Mouse (Mus musculus): ENCODE results near the gene Tmem94. TPM values are rescaled to one million over a fixed set of nuclear protein-coding genes. Genes with fewer than 3 reads are reported as not detected.

Tmem94 gene
- polyA plus RNA-seq, 1 experiment from 2014 or later = 20.3 TPM

DNA sequence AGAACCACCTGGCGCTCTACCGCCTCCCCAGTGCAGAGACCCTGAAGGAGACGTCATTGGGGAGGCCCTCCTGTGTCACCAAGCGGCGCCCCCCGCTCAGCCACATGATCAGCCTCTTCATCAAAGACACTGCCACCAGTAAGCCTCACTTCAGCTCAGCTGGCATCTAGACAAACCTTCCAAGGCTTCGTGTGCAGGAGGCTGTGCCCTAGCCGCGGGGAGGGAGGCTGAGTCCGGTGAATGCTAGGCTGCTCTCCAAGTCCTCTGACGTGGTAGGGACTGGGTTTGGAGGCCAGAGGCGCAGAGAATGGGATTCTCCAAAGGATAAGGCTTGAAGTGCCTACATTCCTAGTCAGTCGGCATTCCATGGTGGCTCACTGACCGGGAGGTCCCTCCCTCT is 27.1 kb downstream of the Tmem94 start:
- Histone ChIP-seq H3K9me3 (replicated peaks) (no peaks in the 10 kb centered on the region), H3K4me3 (replicated peaks) (no peak overlapping the region), H3K4me1 (0 out of 2 replicates have a peak, but pooled peaks cover under 1% of the 10 kb centered on the region), H3K27ac (replicated peaks) (no peak overlapping the region), H3K27me3 (replicated peaks) (no peaks in the 10 kb centered on the region), H3K36me3 (peaks cover 81% of the 10 kb centered on the region), H3K9ac (replicated peaks) (no peak overlapping the region), H3K4me2 (no peak overlapping the region)
- WGBS = 90% methylated on average over 14 of the region's 14 CpGs
- no peak for ATAC-seq (ENCODE audit: low FRiP score)

DNA sequence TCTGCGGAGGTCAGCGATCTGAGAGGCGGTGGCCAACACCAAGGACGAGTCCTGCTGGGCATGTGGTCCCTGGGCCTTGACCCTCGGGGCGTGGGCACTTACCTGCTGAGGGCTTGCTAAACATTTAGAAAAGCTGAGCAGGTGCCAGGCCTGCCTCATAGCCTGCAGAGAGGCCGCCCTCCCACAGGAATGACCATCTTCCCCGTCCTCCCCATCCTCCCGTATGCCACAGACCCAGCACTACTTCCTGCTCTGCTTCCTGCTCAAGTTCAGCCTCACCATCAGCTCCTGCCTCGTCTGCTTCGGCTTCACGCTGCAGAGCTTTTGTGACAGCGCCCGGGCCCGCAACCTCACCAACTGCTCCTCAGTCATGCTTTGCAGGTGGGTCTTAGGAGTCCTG is 31.7 kb downstream of the Tmem94 start:
- Histone ChIP-seq H3K9ac (replicated peaks) (no peak overlapping the region), H3K9me3 (replicated peaks) (no peaks in the 10 kb centered on the region), H3K4me3 (replicated peaks) (no peak overlapping the region), H3K4me2 (no peak overlapping the region), H3K36me3 (peaks cover 96% of the 10 kb centered on the region), H3K27ac (replicated peaks) (no peak overlapping the region), H3K27me3 (replicated peaks) (no peaks in the 10 kb centered on the region), H3K4me1 (no peaks in the 10 kb centered on the region)
- no peak for ATAC-seq (ENCODE audit: low FRiP score)
- 87% methylated on average over 15 of the region's 15 CpGs for WGBS

DNA sequence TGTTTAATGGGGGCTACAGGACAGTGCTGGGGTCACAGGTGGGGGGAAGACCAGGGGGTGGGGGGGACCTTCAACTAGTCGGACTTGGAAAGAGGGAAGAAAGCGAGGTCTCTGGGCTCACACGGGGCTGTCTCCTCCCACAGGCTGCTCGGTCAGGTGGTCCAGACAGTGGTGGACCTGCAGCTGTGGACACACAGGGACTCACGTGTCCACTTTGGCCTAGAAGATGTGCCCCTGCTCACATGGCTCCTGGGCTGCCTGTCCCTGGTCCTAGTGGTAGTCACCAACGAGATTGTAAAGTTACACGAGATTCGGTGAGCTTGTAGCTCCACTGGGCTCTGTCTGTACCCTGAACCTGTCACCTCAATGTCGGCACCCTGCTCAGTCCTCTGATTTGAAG is 32.4 kb downstream of the Tmem94 start:
- H3K4me1 ChIP-seq = no peaks in the 10 kb centered on the region
- no peaks in the 10 kb centered on the region for H3K27me3 ChIP-seq (replicated peaks)
- no peak for ATAC-seq (ENCODE audit: low FRiP score)
- H3K4me3 ChIP-seq (replicated peaks) = no peak overlapping the region
- no peak overlapping the region for H3K9ac ChIP-seq (replicated peaks)
- 87% methylated on average over 9 of the region's 9 CpGs for WGBS
- peaks cover 96% of the 10 kb centered on the region for H3K36me3 ChIP-seq
- no peak overlapping the region for H3K27ac ChIP-seq (replicated peaks)
- no peak overlapping the region for H3K4me2 ChIP-seq
- H3K9me3 ChIP-seq (replicated peaks) = no peaks in the 10 kb centered on the region

GRCm38 (mm10) chr11:115800981-115801380 is 35.7 kb downstream of the Tmem94 start:
- H3K4me1 ChIP-seq = no peaks in the 10 kb centered on the region
- H3K4me2 ChIP-seq = no peak overlapping the region
- ATAC-seq (ENCODE audit: low FRiP score) = no peak
- peaks cover 76% of the 10 kb centered on the region for H3K36me3 ChIP-seq
- no peak overlapping the region for H3K27ac ChIP-seq (replicated peaks)
- no peak overlapping the region for H3K9ac ChIP-seq (replicated peaks)
- no peaks in the 10 kb centered on the region for H3K27me3 ChIP-seq (replicated peaks)
- 93% methylated on average over 18 of the region's 18 CpGs for WGBS
- no peaks in the 10 kb centered on the region for H3K9me3 ChIP-seq (replicated peaks)
- H3K4me3 ChIP-seq (replicated peaks) = no peak overlapping the region

GRCm38 (mm10) chr11:115803072-115803709 is 38.0 kb downstream of the Tmem94 start:
- WGBS = 93% methylated on average over 24 of the region's 24 CpGs
- Histone ChIP-seq H3K4me3 (replicated peaks) (no peak overlapping the region), H3K27ac (replicated peaks) (no peak overlapping the region), H3K9ac (replicated peaks) (no peak overlapping the region), H3K36me3 (peaks cover 58% of the 10 kb centered on the region), H3K4me1 (peaks cover 19% of the 10 kb centered on the region), H3K9me3 (replicated peaks) (no peaks in the 10 kb centered on the region), H3K4me2 (no peak overlapping the region), H3K27me3 (replicated peaks) (no peaks in the 10 kb centered on the region)
- no peak for ATAC-seq (ENCODE audit: low FRiP score)

DNA sequence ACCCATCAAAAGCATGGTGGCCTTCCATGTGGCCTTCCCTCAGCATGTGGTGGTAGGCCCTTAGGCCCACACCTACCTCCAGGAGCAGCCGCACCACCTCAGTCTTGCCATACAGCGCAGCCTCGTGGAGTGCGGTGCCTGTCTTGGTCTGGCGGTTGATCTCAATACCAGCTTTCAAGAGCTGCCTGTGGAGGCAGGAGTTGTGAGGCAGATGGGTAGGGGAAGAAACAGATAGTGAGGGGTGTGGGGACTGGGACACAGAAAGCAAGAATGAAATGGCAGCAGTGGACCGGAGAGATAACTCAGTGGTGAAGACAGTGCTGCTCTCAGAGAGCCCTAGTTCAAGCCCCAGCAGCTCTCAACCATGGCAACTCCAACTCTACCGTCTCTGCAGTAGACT is 39.8 kb downstream of the Tmem94 start:
- WGBS = 95% methylated on average over 7 of the region's 7 CpGs
- Histone ChIP-seq H3K27me3 (replicated peaks) (no peaks in the 10 kb centered on the region), H3K4me2 (no peak overlapping the region), H3K27ac (replicated peaks) (no peak overlapping the region), H3K9ac (replicated peaks) (no peak overlapping the region), H3K4me1 (peaks cover 37% of the 10 kb centered on the region), H3K36me3 (peaks cover 41% of the 10 kb centered on the region), H3K9me3 (replicated peaks) (no peaks in the 10 kb centered on the region), H3K4me3 (replicated peaks) (no peak overlapping the region)
- no peak for ATAC-seq (ENCODE audit: low FRiP score)

DNA sequence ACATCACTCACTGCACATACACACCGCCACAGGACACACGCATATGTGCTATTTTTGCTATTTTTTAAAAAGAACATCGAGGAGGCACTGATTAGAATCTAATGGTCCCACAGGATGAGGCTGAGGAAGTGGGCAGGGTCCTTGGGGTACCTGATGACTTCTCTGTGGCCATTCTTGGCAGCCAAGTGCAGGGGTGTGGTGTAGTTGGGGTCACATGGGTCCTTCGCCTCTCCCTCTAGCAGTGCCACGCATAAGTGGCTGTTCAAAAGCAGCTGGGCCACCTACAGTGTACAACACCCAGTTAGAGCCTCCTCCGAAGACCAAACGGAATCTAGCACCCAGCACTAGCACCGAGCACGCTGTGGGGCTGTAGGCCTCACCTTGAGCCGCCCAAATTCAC is 40.9 kb downstream of the Tmem94 start:
- H3K36me3 ChIP-seq = peaks cover 31% of the 10 kb centered on the region
- no peaks in the 10 kb centered on the region for H3K27me3 ChIP-seq (replicated peaks)
- ATAC-seq (ENCODE audit: low FRiP score) = no peak
- no peaks in the 10 kb centered on the region for H3K9me3 ChIP-seq (replicated peaks)
- H3K4me3 ChIP-seq (replicated peaks) = no peak overlapping the region
- H3K4me1 ChIP-seq = peaks cover 45% of the 10 kb centered on the region
- peak overlapping the region; percentile 72; the same call in 1 of the 2 replicates for H3K27ac ChIP-seq (replicated peaks)
- 89% methylated on average over 10 of the region's 10 CpGs for WGBS
- H3K4me2 ChIP-seq = peak overlapping the region; percentile 96
- H3K9ac ChIP-seq (replicated peaks) = no peak overlapping the region

GRCm38 (mm10) chr11:115807306-115807705 is 42.1 kb downstream of the Tmem94 start:
- no peaks in the 10 kb centered on the region for H3K27me3 ChIP-seq (replicated peaks)
- peak overlapping the region; percentile 72 for H3K27ac ChIP-seq (replicated peaks)
- peak; percentile 52; the same call in 1 of the 2 replicates for ATAC-seq (ENCODE audit: low FRiP score)
- H3K9ac ChIP-seq (replicated peaks) = 0 out of 2 replicates have a peak overlapping the region, but pooled peaks have one; percentile 1
- H3K9me3 ChIP-seq (replicated peaks) = no peaks in the 10 kb centered on the region
- 56% methylated on average over 6 of the region's 6 CpGs for WGBS
- H3K36me3 ChIP-seq = peaks cover 21% of the 10 kb centered on the region
- H3K4me2 ChIP-seq = peak overlapping the region; percentile 96
- H3K4me3 ChIP-seq (replicated peaks) = no peak overlapping the region
- peaks cover 57% of the 10 kb centered on the region for H3K4me1 ChIP-seq

- WGBS = 39% methylated on average over 11 of the region's 11 CpGs
- H3K27ac ChIP-seq (replicated peaks) = peak overlapping the region; percentile 72
- no peaks in the 10 kb centered on the region for H3K27me3 ChIP-seq (replicated peaks)
- no peaks in the 10 kb centered on the region for H3K9me3 ChIP-seq (replicated peaks)
- peaks cover 64% of the 10 kb centered on the region for H3K4me1 ChIP-seq
- H3K4me3 ChIP-seq (replicated peaks) = no peak overlapping the region
- 0 out of 2 replicates have a peak overlapping the region, but pooled peaks have one; percentile 1 for H3K9ac ChIP-seq (replicated peaks)
- no peak; the same call in 1 of the 2 replicates for ATAC-seq (ENCODE audit: low FRiP score)
- H3K36me3 ChIP-seq = peaks cover 16% of the 10 kb centered on the region
- peak overlapping the region; percentile 96 for H3K4me2 ChIP-seq
Measured at GRCm38 (mm10) chr11:115807971-115808370, 42.7 kb downstream of the Tmem94 start.

DNA sequence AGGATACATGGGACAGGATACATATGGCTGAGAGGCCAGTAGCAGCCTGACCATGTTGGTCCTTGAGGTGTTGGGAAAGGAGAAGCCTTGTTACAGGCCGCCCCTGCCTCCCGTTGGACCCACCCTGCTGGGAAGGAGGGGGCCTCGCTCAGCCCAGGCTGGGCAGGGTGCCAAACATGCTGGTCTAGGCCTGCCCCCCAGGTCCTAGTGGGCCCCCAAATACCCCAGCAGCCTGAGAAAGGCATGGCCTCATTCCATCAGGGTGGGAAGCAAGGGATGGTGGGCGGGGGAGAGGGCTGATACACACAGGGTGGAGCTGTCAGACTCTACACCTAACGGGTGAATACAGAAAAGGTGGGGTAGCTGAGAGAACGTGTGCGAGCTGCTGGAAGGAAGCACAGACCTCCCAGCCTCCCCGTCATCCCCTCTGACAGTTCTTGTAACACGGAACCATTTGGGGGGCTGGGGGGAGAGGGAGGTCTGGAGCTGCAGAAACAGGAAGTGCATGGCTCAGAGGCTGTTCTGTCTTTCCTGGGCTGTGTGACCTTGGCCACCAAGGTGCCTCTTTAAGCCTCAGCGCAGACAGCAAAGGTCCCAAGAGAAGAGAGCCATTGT is 43.6 kb downstream of the Tmem94 start:
- H3K4me1 ChIP-seq = peaks cover 68% of the 10 kb centered on the region
- no peaks in the 10 kb centered on the region for H3K27me3 ChIP-seq (replicated peaks)
- H3K9ac ChIP-seq (replicated peaks) = no peak overlapping the region
- WGBS = 42% methylated on average over 10 of the region's 10 CpGs
- ATAC-seq (ENCODE audit: low FRiP score) = no peak
- H3K36me3 ChIP-seq = peaks cover 13% of the 10 kb centered on the region
- H3K9me3 ChIP-seq (replicated peaks) = no peaks in the 10 kb centered on the region
- no peak overlapping the region for H3K4me3 ChIP-seq (replicated peaks)
- peak overlapping the region; percentile 96 for H3K4me2 ChIP-seq
- H3K27ac ChIP-seq (replicated peaks) = peak overlapping the region; percentile 72

GRCm38 (mm10) chr11:115809311-115809781 is 44.1 kb downstream of the Tmem94 start:
- no peak overlapping the region for H3K9ac ChIP-seq (replicated peaks)
- peaks cover 72% of the 10 kb centered on the region for H3K4me1 ChIP-seq
- peaks cover 11% of the 10 kb centered on the region for H3K36me3 ChIP-seq
- WGBS = 68% methylated on average over 8 of the region's 8 CpGs
- ATAC-seq (ENCODE audit: low FRiP score) = no peak
- peak overlapping the region; percentile 96 for H3K4me2 ChIP-seq
- peak overlapping the region; percentile 72 for H3K27ac ChIP-seq (replicated peaks)
- H3K4me3 ChIP-seq (replicated peaks) = no peak overlapping the region
- no peaks in the 10 kb centered on the region for H3K27me3 ChIP-seq (replicated peaks)
- no peaks in the 10 kb centered on the region for H3K9me3 ChIP-seq (replicated peaks)

GRCm38 (mm10) chr11:115810377-115810776 is 45.1 kb downstream of the Tmem94 start:
- no peak overlapping the region for H3K9ac ChIP-seq (replicated peaks)
- H3K9me3 ChIP-seq (replicated peaks) = no peaks in the 10 kb centered on the region
- ATAC-seq (ENCODE audit: low FRiP score) = no peak
- H3K4me3 ChIP-seq (replicated peaks) = peak overlapping the region; percentile 84
- peaks cover 77% of the 10 kb centered on the region for H3K4me1 ChIP-seq
- H3K27ac ChIP-seq (replicated peaks) = 0 out of 2 replicates have a peak overlapping the region, but pooled peaks have one; percentile 76
- H3K36me3 ChIP-seq = peaks cover 5% of the 10 kb centered on the region; the same call in 1 of the 2 replicates
- H3K4me2 ChIP-seq = peak overlapping the region; percentile 96
- 84% methylated on average over 14 of the region's 14 CpGs for WGBS
- H3K27me3 ChIP-seq (replicated peaks) = no peaks in the 10 kb centered on the region
